Mouse (Mus musculus) heart, postnatal 0 days (tissue): ENCODE results near the gene Myadm. TPM values are rescaled to one million over a fixed set of nuclear protein-coding genes. Genes with fewer than 3 reads are reported as not detected.

Experiments used
- ATAC-seq: fragments of 200-750 bp; cut with Nextera tagmentation; 2 replicates; pipeline ENCODE4 v1.8.0; 2017; ENCODE audit warnings: low read depth, moderate number of reproducible peaks, moderate library complexity; ENCODE audit not compliant: insufficient read depth
- DNase-seq: peaks from one replicate; pipeline ENCODE4 v3.0.0-alpha.2; 2016; ENCODE audit warnings: low spot score
- H3K27ac ChIP-seq: fragments of 300-500 bp; sonication (generic); 2 replicates; pipeline ENCODE4 v1.5.1; 2014; ENCODE audit warnings: low read depth, mild to moderate bottlenecking
- H3K27me3 ChIP-seq: fragments of 300-500 bp; sonication (generic); 2 replicates; pipeline ENCODE4 v1.6.1; 2014; ENCODE audit warnings: low read length, mixed read lengths; ENCODE audit not compliant: control insufficient read depth, insufficient read depth
- H3K36me3 ChIP-seq: fragments of 300-500 bp; sonication (generic); replicated peaks from 2 replicates; pipeline ENCODE4 v1.6.1; 2014; ENCODE audit warnings: low read length, mixed read lengths; ENCODE audit not compliant: control insufficient read depth, insufficient read depth
- H3K4me1 ChIP-seq: fragments of 300-500 bp; sonication (generic); 2 replicates; pipeline ENCODE4 v1.6.1; 2014; ENCODE audit warnings: antibody characterized with exemption; ENCODE audit not compliant: control insufficient read depth, insufficient read depth
- H3K4me2 ChIP-seq: fragments of 300-500 bp; sonication (generic); 2 replicates; pipeline ENCODE4 v1.6.1; 2014; ENCODE audit warnings: low read depth, mild to moderate bottlenecking, low read length, moderate library complexity
- H3K4me3 ChIP-seq: fragments of 300-500 bp; sonication (generic); 2 replicates; pipeline ENCODE4 v1.5.1; 2014; ENCODE audit warnings: low read depth, low read length
- H3K9ac ChIP-seq: fragments of 300-500 bp; sonication (generic); replicated peaks from 2 replicates; pipeline ENCODE4 v1.6.1; 2014; ENCODE audit warnings: low read depth, low read length, mixed read lengths
- H3K9me3 ChIP-seq: fragments of 300-500 bp; sonication (generic); replicated peaks from 2 replicates; pipeline ENCODE4 v1.6.1; 2016; ENCODE audit warnings: low read length; ENCODE audit not compliant: control insufficient read depth
- CTCF ChIP-seq: IDR thresholded peaks from 2 replicates; pipeline ENCODE4 v1.5.1; 2016; ENCODE audit warnings: antibody characterized with exemption, control low read depth, low read depth
- EP300 ChIP-seq: IDR thresholded peaks from 2 replicates; pipeline ENCODE4 v1.6.1; 2016; ENCODE audit warnings: antibody characterized with exemption, low read depth
- WGBS: fragments of 180-500 bp; shearing (Covaris S2); extraction: QIAGEN DNeasy Blood & Tissue Kit; methylation state at CpG from one replicate; pipeline ENCODE4 v1.1.7; 2014; 5-methylcytosine and 5-hydroxymethylcytosine counted together
- polyA plus RNA-seq: library from polyadenylated mRNA; unstranded; fragments of >200 nt; fragmentation: Nextera tagmentation; extraction: Ambion mirVana; gene quantifications from 2 replicates; pipeline ENCODE4 v1.2.1, GENCODE M21; 2015
- total RNA-seq: library from RNA; depleted of rRNA; stranded (reverse); fragments of >200 nt; gene quantifications from 2 replicates; pipeline ENCODE4 v1.2.3, GENCODE M21; 2014; ENCODE audit warnings: low replicate concordance

The Myadm gene
- total and polyA plus RNA-seq, 2 experiments from 2014 or later: 123 to 223 TPM

DNA sequence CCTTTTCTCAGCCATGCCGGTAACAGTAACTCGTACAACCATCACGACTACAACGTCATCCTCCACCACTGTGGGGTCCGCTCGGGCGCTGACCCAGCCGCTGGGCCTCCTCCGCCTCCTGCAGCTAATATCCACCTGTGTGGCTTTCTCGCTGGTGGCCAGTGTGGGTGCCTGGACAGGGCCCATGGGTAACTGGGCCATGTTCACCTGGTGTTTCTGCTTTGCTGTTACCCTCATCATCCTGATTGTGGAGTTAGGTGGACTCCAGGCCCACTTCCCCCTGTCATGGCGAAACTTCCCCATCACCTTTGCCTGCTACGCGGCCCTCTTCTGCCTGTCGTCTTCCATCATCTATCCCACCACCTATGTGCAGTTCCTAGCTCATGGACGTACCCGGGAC, 7.8 kb downstream of the Myadm start:
- peak overlapping the region; percentile 44; the same call in 1 of the 2 replicates for H3K4me2 ChIP-seq
- 85% methylated on average over 16 of the region's 16 CpGs for WGBS
- peaks cover 40% of the 10 kb centered on the region for H3K4me1 ChIP-seq
- no peak overlapping the region for H3K27ac ChIP-seq
- H3K9me3 ChIP-seq: no peaks in the 10 kb centered on the region
- H3K36me3 ChIP-seq: peaks cover 62% of the 10 kb centered on the region
- TF ChIP-seq EP300: no peak
- H3K4me3 ChIP-seq: no peak overlapping the region
- no peak for DNase-seq
- no peaks in the 10 kb centered on the region for H3K27me3 ChIP-seq
- H3K9ac ChIP-seq: no peak overlapping the region
- no peak for ATAC-seq

- no peak overlapping the region for H3K4me3 ChIP-seq
- ATAC-seq (no peak), DNase-seq (no peak)
- H3K27me3 ChIP-seq: peaks cover 14% of the 10 kb centered on the region
- no peaks in the 10 kb centered on the region for H3K9me3 ChIP-seq
- no peak overlapping the region for H3K9ac ChIP-seq
- no peak overlapping the region for H3K27ac ChIP-seq
- 45% methylated on average over 7 of the region's 7 CpGs for WGBS
- H3K4me1 ChIP-seq: peaks cover 28% of the 10 kb centered on the region
- H3K36me3 ChIP-seq: peaks cover 46% of the 10 kb centered on the region
- H3K4me2 ChIP-seq: no peak overlapping the region
- TF ChIP-seq CTCF (peak; percentile 35), EP300 (no peak)
Measured at GRCm38 (mm10) chr7:3299941-3300617, 11.2 kb downstream of the Myadm start.

DNA sequence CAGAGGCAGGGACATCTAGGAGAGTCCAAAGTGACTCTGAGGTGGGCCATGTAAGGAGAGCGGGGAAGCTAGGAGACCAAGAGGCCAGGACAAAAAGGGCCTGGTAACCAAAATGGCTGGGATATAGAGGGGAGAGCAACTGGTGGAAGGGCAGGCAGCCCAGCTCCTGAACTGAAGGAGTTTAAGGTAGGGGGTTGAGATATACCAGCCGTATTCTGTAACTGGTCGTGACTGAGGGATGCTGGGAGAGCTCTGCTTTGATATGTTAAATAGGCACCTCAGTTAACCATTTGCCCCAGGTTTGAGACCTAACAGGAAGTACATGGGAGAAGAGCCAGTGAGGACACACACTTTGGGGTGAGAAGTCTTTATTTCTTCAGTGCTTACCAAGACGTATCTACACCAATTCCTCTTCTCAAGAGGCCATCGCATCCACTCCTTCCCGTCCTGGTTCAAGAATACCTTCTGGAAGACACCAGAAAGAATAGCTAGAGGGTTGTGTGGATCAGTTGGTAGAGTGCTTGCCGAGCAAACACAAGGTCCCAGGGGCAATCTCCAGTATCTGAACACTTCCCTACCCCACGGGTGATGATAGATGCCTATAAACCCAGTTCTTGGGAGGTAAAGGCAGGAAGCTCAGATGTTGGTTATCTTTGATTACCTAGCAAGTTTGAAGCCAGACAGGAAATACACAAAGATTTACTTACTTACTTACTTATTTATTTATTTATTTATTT, 12.2 kb downstream of the Myadm start:
- no peak overlapping the region for H3K4me2 ChIP-seq
- DNase-seq (no peak), ATAC-seq (no peak)
- H3K27me3 ChIP-seq: peaks cover 18% of the 10 kb centered on the region
- no peak overlapping the region for H3K4me3 ChIP-seq
- no peaks in the 10 kb centered on the region for H3K9me3 ChIP-seq
- H3K27ac ChIP-seq: no peak overlapping the region; the same call in 1 of the 2 replicates
- H3K36me3 ChIP-seq: peaks cover 39% of the 10 kb centered on the region
- TF ChIP-seq CTCF (no peak), EP300 (no peak)
- WGBS: 45% methylated on average over 8 of the region's 8 CpGs
- H3K4me1 ChIP-seq: peaks cover 24% of the 10 kb centered on the region
- no peak overlapping the region for H3K9ac ChIP-seq

DNA sequence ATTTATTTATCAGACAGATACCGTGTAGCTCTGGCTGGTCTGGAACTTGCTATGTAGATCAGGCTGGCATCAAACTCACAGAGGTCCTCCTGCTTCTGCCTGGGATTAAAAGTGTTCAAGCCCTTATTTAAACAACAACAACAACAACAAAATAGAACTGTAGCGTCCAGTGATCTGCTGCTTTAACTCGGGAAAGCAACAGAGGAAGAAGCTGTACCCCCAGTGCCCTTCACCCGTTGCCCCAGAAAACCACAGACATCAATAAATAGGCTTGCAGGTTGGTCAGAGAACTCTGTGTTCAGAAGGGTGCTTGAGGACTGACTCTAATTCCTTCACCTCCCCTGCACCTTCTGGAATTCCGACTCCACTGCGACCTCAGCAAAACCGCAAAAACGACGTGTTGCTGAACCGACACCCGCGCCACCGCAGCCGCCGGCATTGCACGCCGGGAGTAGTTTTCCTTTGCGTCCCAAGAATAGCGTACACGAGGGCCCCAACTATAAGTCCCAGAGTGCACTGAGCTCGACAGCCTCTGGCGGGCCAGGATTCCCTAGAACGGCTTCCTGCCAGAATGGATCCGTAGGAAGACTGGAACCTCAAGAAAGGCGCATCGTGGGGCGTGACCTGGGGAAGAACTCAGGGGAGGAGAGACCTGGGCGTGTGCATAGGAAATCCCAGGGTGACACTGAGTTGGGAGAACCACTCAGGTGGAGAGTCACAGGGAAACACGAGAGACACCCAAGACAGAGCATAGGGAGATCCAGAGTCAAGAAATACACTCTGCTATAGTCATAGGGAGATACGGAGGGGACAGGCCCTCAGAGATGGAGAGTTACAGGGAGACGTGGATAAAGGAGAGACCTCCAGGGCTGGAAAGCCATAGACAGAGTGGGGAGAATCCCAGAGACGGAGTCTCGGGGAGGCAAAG, 13.0 kb downstream of the Myadm start:
- Histone ChIP-seq H3K4me2 (peak overlapping the region; percentile 75), H3K27ac (peak overlapping the region; percentile 74), H3K36me3 (peaks cover 30% of the 10 kb centered on the region), H3K9ac (peak overlapping the region; percentile 52), H3K4me1 (peaks cover 16% of the 10 kb centered on the region), H3K4me3 (peak overlapping the region; percentile 43), H3K9me3 (no peaks in the 10 kb centered on the region), H3K27me3 (peaks cover 18% of the 10 kb centered on the region)
- TF ChIP-seq EP300 (no peak), CTCF (no peak; the same call in 1 of the 2 replicates)
- 3% methylated on average over 33 of the region's 33 CpGs for WGBS
- peak; percentile 80 for DNase-seq
- ATAC-seq: peak; percentile 73

GRCm38 (mm10) chr7:3302556-3303275, 13.8 kb downstream of the Myadm start:
- whole genome bisulfite sequencing: 3% methylated on average over 16 of the region's 16 CpGs
- TF ChIP-seq CTCF (peak; percentile 68), EP300 (no peak)
- ATAC-seq: peak; percentile 46
- Histone ChIP-seq H3K27ac (peak overlapping the region; percentile 74), H3K4me2 (peak overlapping the region; percentile 75), H3K4me3 (peak overlapping the region; percentile 43), H3K27me3 (peaks cover 18% of the 10 kb centered on the region), H3K9ac (peak overlapping the region; percentile 52), H3K9me3 (no peaks in the 10 kb centered on the region), H3K4me1 (peaks cover 12% of the 10 kb centered on the region), H3K36me3 (peaks cover 22% of the 10 kb centered on the region)
- DNase-seq: peak; percentile 84
